Mouse (Mus musculus): ENCODE measurements around the gene Stxbp4.

Stxbp4 gene

DNA sequence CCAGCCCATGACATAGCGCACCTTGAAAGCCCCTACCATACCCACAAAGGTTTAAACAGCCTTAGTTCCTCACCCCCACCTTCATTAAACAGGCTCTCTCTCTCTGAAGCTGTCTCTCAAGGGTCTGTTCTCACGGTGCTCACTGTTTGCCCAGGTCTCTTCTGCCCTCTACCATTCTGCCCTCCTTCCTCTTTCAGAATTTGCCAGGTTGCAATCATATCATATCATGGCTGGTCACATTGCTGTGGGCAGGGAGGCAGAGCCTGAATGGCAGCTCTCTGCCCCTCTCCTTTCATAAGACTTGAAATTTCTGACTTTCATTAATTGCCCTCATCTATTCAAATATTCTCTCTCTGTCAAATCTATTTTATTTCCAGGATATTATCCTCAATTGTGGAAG, 195.4 kb downstream of the Stxbp4 start:
- DNase-seq, result no peak

DNA sequence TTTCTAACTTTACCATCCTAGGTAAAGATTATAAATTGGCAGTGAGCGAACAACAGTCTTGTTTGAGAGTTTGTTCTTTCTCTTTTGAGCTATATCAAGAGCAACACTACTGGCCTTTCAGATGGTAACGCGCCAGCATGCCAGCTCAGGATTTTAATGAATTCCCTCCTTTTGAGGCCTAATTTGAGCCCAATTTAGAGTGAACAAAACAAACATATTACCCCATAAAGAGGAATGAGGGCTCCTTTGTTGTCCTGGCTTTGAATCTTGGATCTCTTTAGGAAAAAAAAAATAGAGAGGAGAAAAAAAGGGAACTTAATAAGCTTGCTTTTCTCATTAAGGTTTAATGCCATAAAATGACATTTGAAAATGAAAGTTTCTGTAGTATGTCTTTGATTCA, 197.0 kb downstream of the Stxbp4 start:
- DNase-seq, result no peak

DNA sequence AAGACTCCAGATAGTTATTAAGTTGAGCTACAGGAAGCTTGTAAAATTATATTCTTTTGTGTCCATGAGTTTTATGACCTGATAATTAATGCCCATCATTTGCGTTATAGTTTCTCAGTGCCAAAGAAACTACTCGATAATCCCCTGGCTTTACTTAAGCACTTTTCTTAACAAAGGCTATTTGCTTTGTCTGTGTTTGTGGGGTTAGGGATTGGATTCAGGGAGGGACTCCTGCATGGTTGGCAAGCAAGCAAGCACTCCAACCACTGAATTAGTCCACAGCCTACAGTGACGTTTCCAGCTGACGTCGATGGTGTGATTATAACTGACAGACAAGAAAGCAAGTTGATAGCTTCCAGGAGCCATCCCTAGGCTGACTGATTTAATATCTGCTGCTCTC, 199.1 kb downstream of the Stxbp4 start:
- no peak for DNase-seq

All from cerebellum, adult 9-10 months (tissue).